Mouse (Mus musculus) hindbrain, embryonic 11.5 days (tissue): ENCODE measurements around the gene Phf23. TPM values are rescaled to one million over a fixed set of nuclear protein-coding genes. Genes with fewer than 3 reads are reported as not detected.
A peak's percentile ranks its signal among the peaks of the same experiment; 100 is the strongest.

Source experiments
- ATAC-seq: fragments of 200-750 bp; cut with Nextera tagmentation; 2 replicates; pipeline ENCODE4 v1.8.0; 2017; ENCODE audit warnings: mild to moderate bottlenecking, moderate TSS enrichment, moderate library complexity; ENCODE audit not compliant: low FRiP score
- DNase-seq: peaks from one replicate; pipeline ENCODE4 v3.0.0-alpha.2; 2015; ENCODE audit warnings: low spot score
- H3K27ac ChIP-seq: fragments of 300-500 bp; sonication (generic); 2 replicates; pipeline ENCODE4 v1.5.1; 2014; ENCODE audit warnings: mild to moderate bottlenecking, low read depth, low read length
- H3K27me3 ChIP-seq: fragments of 300-500 bp; sonication (generic); 2 replicates; pipeline ENCODE4 v1.6.1; 2014; ENCODE audit warnings: mild to moderate bottlenecking, low read length, moderate library complexity, mixed read lengths; ENCODE audit not compliant: control insufficient read depth, insufficient read depth
- H3K36me3 ChIP-seq: fragments of 300-500 bp; sonication (generic); 2 replicates; pipeline ENCODE4 v1.6.1; 2014; ENCODE audit warnings: mild to moderate bottlenecking, low read length, moderate library complexity, mixed read lengths; ENCODE audit not compliant: control insufficient read depth, insufficient read depth
- H3K4me1 ChIP-seq: fragments of 300-500 bp; sonication (generic); replicated peaks from 2 replicates; pipeline ENCODE4 v1.6.1; 2014; ENCODE audit warnings: low read length, mixed read lengths; ENCODE audit not compliant: control insufficient read depth, insufficient read depth
- H3K4me2 ChIP-seq: fragments of 300-500 bp; sonication (generic); replicated peaks from 2 replicates; pipeline ENCODE4 v1.6.1; 2014; ENCODE audit warnings: mild to moderate bottlenecking, low read depth, low read length
- H3K4me3 ChIP-seq: fragments of 300-500 bp; sonication (generic); 2 replicates; pipeline ENCODE4 v1.5.1; 2014; ENCODE audit warnings: low read depth, low read length
- H3K9ac ChIP-seq: fragments of 300-500 bp; sonication (generic); 2 replicates; pipeline ENCODE4 v1.6.1; 2014; ENCODE audit warnings: low read depth, low read length
- H3K9me3 ChIP-seq: fragments of 300-500 bp; sonication (generic); 2 replicates; pipeline ENCODE4 v1.6.1; 2016; ENCODE audit warnings: low read length; ENCODE audit not compliant: control insufficient read depth
- WGBS: fragments of 180-500 bp; shearing (Covaris S2); extraction: QIAGEN DNeasy Blood & Tissue Kit; methylation state at CpG from one replicate; pipeline ENCODE4 v1.1.7; 2014; 5-methylcytosine and 5-hydroxymethylcytosine counted together
- polyA plus RNA-seq: library from polyadenylated mRNA; unstranded; fragments of >200 nt; fragmentation: Nextera tagmentation; extraction: Ambion mirVana; gene quantifications from 2 replicates; pipeline ENCODE4 v1.2.1, GENCODE M21; 2014

Phf23 gene
- polyA plus RNA-seq, 1 experiment from 2014 or later = 57.5 TPM

- DNase-seq (no peak), ATAC-seq (peak; percentile 62)
- peak within 1 kb of the TSS; percentile 94 for H3K4me3 ChIP-seq
- H3K27me3 ChIP-seq = no peaks in the 10 kb centered on the region
- H3K36me3 ChIP-seq = 0 out of 2 replicates have a peak, but pooled peaks cover 1% of the 10 kb centered on the region
- H3K9ac ChIP-seq = peak within 1 kb of the TSS; percentile 98
- WGBS = under 1% methylated on average over 32 of the region's 43 CpGs
- peak within 1 kb of the TSS; percentile 77 for H3K4me2 ChIP-seq
- peak within 1 kb of the TSS; percentile 99 for H3K27ac ChIP-seq
- no peaks in the 10 kb centered on the region for H3K9me3 ChIP-seq
- peaks cover 11% of the 10 kb centered on the region for H3K4me1 ChIP-seq
These were observed 14.3 kb upstream of the Phf23 start, which contains the start of gene Ctdnep1 for GRCm38 (mm10) chr11:69981141-69981762. Ctdnep1 (plus strand) TSS chr11:69981156.

GRCm38 (mm10) chr11:69982225-69982624 is 13.4 kb upstream of the Phf23 start, which contains the start of gene Elp5:
Elp5 (minus strand) TSS chr11:69982517.
- H3K27me3 ChIP-seq = no peaks in the 10 kb centered on the region
- ATAC-seq (no peak), DNase-seq (no peak)
- 0 out of 2 replicates have a peak, but pooled peaks cover 3% of the 10 kb centered on the region for H3K36me3 ChIP-seq
- peak within 1 kb of the TSS; percentile 77 for H3K4me2 ChIP-seq
- WGBS = 71% methylated on average over 8 of the region's 8 CpGs
- H3K27ac ChIP-seq = peak within 1 kb of the TSS; percentile 99
- H3K9ac ChIP-seq = peak within 1 kb of the TSS; percentile 98
- peaks cover 11% of the 10 kb centered on the region for H3K4me1 ChIP-seq
- no peaks in the 10 kb centered on the region for H3K9me3 ChIP-seq
- H3K4me3 ChIP-seq = peak within 1 kb of the TSS; percentile 94

GRCm38 (mm10) chr11:69982877-69983276 is 12.7 kb upstream of the Phf23 start:
- no peak for DNase-seq
- Histone ChIP-seq H3K9ac (peak overlapping the region; percentile 4; the same call in 1 of the 2 replicates), H3K36me3 (0 out of 2 replicates have a peak, but pooled peaks cover 3% of the 10 kb centered on the region)

GRCm38 (mm10) chr11:69983377-69983776 is 12.2 kb upstream of the Phf23 start:
- Histone ChIP-seq H3K36me3 (0 out of 2 replicates have a peak, but pooled peaks cover 3% of the 10 kb centered on the region), H3K27me3 (no peaks in the 10 kb centered on the region), H3K4me2 (no peak overlapping the region), H3K4me1 (peaks cover 11% of the 10 kb centered on the region), H3K27ac (no peak overlapping the region), H3K4me3 (no peak overlapping the region), H3K9me3 (no peaks in the 10 kb centered on the region), H3K9ac (no peak overlapping the region)
- WGBS = 88% methylated on average over 4 of the region's 4 CpGs
- no peak for DNase-seq
- ATAC-seq = no peak

More at GRCm38 (mm10) chr11:69982877-69983276, 12.7 kb upstream of the Phf23 start:
- no peak overlapping the region for H3K27ac ChIP-seq
- ATAC-seq = no peak
- peaks cover 11% of the 10 kb centered on the region for H3K4me1 ChIP-seq
- peak overlapping the region; percentile 94 for H3K4me3 ChIP-seq
- no peaks in the 10 kb centered on the region for H3K9me3 ChIP-seq
- no peaks in the 10 kb centered on the region for H3K27me3 ChIP-seq
- peak overlapping the region; percentile 77 for H3K4me2 ChIP-seq
- WGBS = 34% methylated on average over 5 of the region's 5 CpGs

GRCm38 (mm10) chr11:69984431-69984830 is 11.1 kb upstream of the Phf23 start:
- Histone ChIP-seq H3K27ac (no peak overlapping the region), H3K36me3 (peaks cover 9% of the 10 kb centered on the region; the same call in 1 of the 2 replicates), H3K4me1 (peaks cover 11% of the 10 kb centered on the region), H3K4me2 (no peak overlapping the region), H3K4me3 (no peak overlapping the region), H3K9ac (no peak overlapping the region), H3K9me3 (no peaks in the 10 kb centered on the region), H3K27me3 (no peaks in the 10 kb centered on the region)
- 91% methylated on average over 8 of the region's 8 CpGs for WGBS
- ATAC-seq = no peak
- DNase-seq = no peak

GRCm38 (mm10) chr11:69989949-69990348 is 5.6 kb upstream of the Phf23 start:
- no peak overlapping the region for H3K4me3 ChIP-seq
- WGBS = 91% methylated on average over 8 of the region's 8 CpGs

GRCm38 (mm10) chr11:69990850-69991691 is 4.5 kb upstream of the Phf23 start, which contains the start of gene Gabarap:
Gabarap (plus strand) TSS chr11:69991143.
- Histone ChIP-seq H3K4me2 (peak within 1 kb of the TSS; percentile 75), H3K9ac (peak within 1 kb of the TSS; percentile 85), H3K4me1 (peaks cover 8% of the 10 kb centered on the region), H3K27ac (peak within 1 kb of the TSS; percentile 80), H3K4me3 (peak within 1 kb of the TSS; percentile 65), H3K36me3 (peaks cover 9% of the 10 kb centered on the region; the same call in 1 of the 2 replicates), H3K9me3 (no peaks in the 10 kb centered on the region), H3K27me3 (no peaks in the 10 kb centered on the region)
- WGBS = under 1% methylated on average over 40 of the region's 40 CpGs
- ATAC-seq (peak; percentile 70), DNase-seq (peak; percentile 95)

More at GRCm38 (mm10) chr11:69989949-69990348, 5.6 kb upstream of the Phf23 start:
- no peaks in the 10 kb centered on the region for H3K9me3 ChIP-seq
- H3K4me1 ChIP-seq = peaks cover 8% of the 10 kb centered on the region
- H3K27ac ChIP-seq = no peak overlapping the region
- no peak for DNase-seq
- no peaks in the 10 kb centered on the region for H3K27me3 ChIP-seq
- no peak overlapping the region for H3K9ac ChIP-seq
- H3K36me3 ChIP-seq = peaks cover 9% of the 10 kb centered on the region; the same call in 1 of the 2 replicates
- H3K4me2 ChIP-seq = no peak overlapping the region
- no peak for ATAC-seq

GRCm38 (mm10) chr11:69991711-69992110 is 3.9 kb upstream of the Phf23 start:
- Histone ChIP-seq H3K27ac (peak overlapping the region; percentile 80), H3K4me3 (peak overlapping the region; percentile 65), H3K9me3 (no peaks in the 10 kb centered on the region), H3K27me3 (no peaks in the 10 kb centered on the region), H3K36me3 (peaks cover 7% of the 10 kb centered on the region; the same call in 1 of the 2 replicates), H3K4me2 (peak overlapping the region; percentile 75), H3K4me1 (peaks cover 8% of the 10 kb centered on the region), H3K9ac (peak overlapping the region; percentile 85)
- ATAC-seq (0 out of 2 replicates have a peak, but pooled peaks have one; percentile 18), DNase-seq (no peak)
- WGBS = under 1% methylated on average over 15 of the region's 15 CpGs
